Mouse (Mus musculus): ENCODE results near the gene Zbed6. TPM values are rescaled to one million over a fixed set of nuclear protein-coding genes. Genes with fewer than 3 reads are reported as not detected.
"Not testable (repeated sequence)": the region's sequence is repeated elsewhere in the genome, so short reads cannot be mapped to it uniquely, and the experiment has no call there.

Gene Zbed6
- not detected in 2 replicates for polyA plus RNA-seq (2012)

GRCm38 (mm10) chr1:133660466-133661202, at the start of gene Zbed6:
Gene Zbed6, minus strand, starts transcription at chr1:133660885.
- no peaks in the 10 kb centered on the region for H3K27me3 ChIP-seq (ENCODE audit: control insufficient read depth)
- peaks cover 40% of the 10 kb centered on the region for H3K4me1 ChIP-seq (ENCODE audit: control insufficient read depth)
- TF ChIP-seq GATA1 (IDR thresholded peaks at IDR 0.05; ENCODE audit: low read length) (no peak), TAL1 (IDR thresholded peaks at IDR 0.05; ENCODE audit: low read length) (no peak)
- H3K36me3 ChIP-seq (ENCODE audit: control insufficient read depth): peaks cover 43% of the 10 kb centered on the region
- peak within 1 kb of the TSS; percentile 91 for H3K4me3 ChIP-seq (replicated peaks)
- H3K9me3 ChIP-seq (ENCODE audit: control insufficient read depth, low read length): no peaks in the 10 kb centered on the region

DNA sequence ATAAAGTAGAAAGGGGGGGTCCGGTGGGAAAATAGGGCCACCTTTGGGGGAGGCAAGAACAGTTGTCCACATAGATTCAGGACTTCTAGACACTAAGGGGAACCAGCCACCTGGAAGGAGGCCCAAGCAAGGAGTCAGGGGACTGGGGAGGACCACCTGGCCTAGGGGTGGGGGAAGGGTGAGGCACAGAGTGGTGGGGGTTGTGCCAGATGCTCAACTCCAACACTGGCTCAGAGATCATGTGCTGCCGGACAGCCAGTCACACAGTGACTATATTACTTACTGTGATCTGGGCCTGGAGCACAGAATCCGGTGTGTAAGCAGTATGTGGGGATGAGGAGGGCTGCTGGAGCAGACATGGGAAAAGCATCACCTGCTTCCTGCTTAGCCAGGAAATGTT, 48.6 kb upstream of the Zbed6 start:
- Histone ChIP-seq H3K4me1 (ENCODE audit: control insufficient read depth) (peaks cover 12% of the 10 kb centered on the region), H3K4me3 (replicated peaks) (no peak overlapping the region), H3K36me3 (ENCODE audit: control insufficient read depth) (peaks cover 100% of the 10 kb centered on the region), H3K27me3 (ENCODE audit: control insufficient read depth) (no peaks in the 10 kb centered on the region), H3K9me3 (ENCODE audit: control insufficient read depth, low read length) (no peaks in the 10 kb centered on the region)
- TF ChIP-seq GATA1 (IDR thresholded peaks at IDR 0.05; ENCODE audit: low read length) (no peak), TAL1 (IDR thresholded peaks at IDR 0.05; ENCODE audit: low read length) (no peak)

DNA sequence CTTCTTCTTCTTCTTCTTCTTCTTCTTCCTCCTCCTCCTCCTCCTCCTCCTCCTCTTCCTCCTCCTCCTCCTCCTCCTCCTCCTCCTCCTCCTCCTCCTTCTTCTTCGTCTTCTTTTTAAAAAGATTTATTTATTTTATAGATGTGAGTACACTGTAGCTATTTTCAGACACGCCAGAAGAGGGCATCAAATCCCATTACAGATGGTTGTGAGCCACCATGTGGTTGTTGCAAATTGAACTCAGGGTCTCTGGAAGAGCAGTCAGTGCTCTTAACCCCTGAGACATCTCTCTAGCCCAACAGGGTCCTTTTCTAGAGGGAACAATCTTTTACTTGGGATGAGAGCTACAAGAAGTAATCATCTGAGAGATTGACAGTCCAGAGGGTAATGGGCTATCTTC, 41.1 kb upstream of the Zbed6 start:
- not testable (repeated sequence) for H3K4me1 ChIP-seq (ENCODE audit: control insufficient read depth); H3K4me3 ChIP-seq (replicated peaks); H3K9me3 ChIP-seq (ENCODE audit: control insufficient read depth, low read length); H3K27me3 ChIP-seq (ENCODE audit: control insufficient read depth)
- H3K36me3 ChIP-seq (ENCODE audit: control insufficient read depth): peaks cover 89% of the 10 kb centered on the region

- H3K4me1 ChIP-seq (ENCODE audit: control insufficient read depth): peaks cover 5% of the 10 kb centered on the region
These were observed 37.4 kb upstream of the Zbed6 start for GRCm38 (mm10) chr1:133697935-133698620.

GRCm38 (mm10) chr1:133695901-133696300, 35.2 kb upstream of the Zbed6 start:
- peaks cover 5% of the 10 kb centered on the region for H3K4me1 ChIP-seq (ENCODE audit: control insufficient read depth)
- TF ChIP-seq GATA1 (IDR thresholded peaks at IDR 0.05; ENCODE audit: low read length): no peak
- TF ChIP-seq TAL1 (IDR thresholded peaks at IDR 0.05; ENCODE audit: low read length): no peak
- H3K4me3 ChIP-seq (replicated peaks): no peak overlapping the region
- no peaks in the 10 kb centered on the region for H3K9me3 ChIP-seq (ENCODE audit: control insufficient read depth, low read length)
- no peaks in the 10 kb centered on the region for H3K27me3 ChIP-seq (ENCODE audit: control insufficient read depth)
- peaks cover 33% of the 10 kb centered on the region for H3K36me3 ChIP-seq (ENCODE audit: control insufficient read depth)

More at GRCm38 (mm10) chr1:133697935-133698620, 37.4 kb upstream of the Zbed6 start:
- no peaks in the 10 kb centered on the region for H3K27me3 ChIP-seq (ENCODE audit: control insufficient read depth)
- TF ChIP-seq GATA1 (IDR thresholded peaks at IDR 0.05; ENCODE audit: low read length) (no peak), TAL1 (IDR thresholded peaks at IDR 0.05; ENCODE audit: low read length) (no peak)
- peaks cover 52% of the 10 kb centered on the region for H3K36me3 ChIP-seq (ENCODE audit: control insufficient read depth)
- H3K9me3 ChIP-seq (ENCODE audit: control insufficient read depth, low read length): no peaks in the 10 kb centered on the region
- no peak overlapping the region for H3K4me3 ChIP-seq (replicated peaks)

- TF ChIP-seq GATA1 (IDR thresholded peaks at IDR 0.05; ENCODE audit: low read length) (no peak), TAL1 (IDR thresholded peaks at IDR 0.05; ENCODE audit: low read length) (no peak)
- no peaks in the 10 kb centered on the region for H3K9me3 ChIP-seq (ENCODE audit: control insufficient read depth, low read length)
- H3K4me1 ChIP-seq (ENCODE audit: control insufficient read depth): peaks cover 5% of the 10 kb centered on the region
- no peak overlapping the region for H3K4me3 ChIP-seq (replicated peaks)
- no peaks in the 10 kb centered on the region; the same call in 1 of the 2 replicates for H3K27me3 ChIP-seq (ENCODE audit: control insufficient read depth)
- H3K36me3 ChIP-seq (ENCODE audit: control insufficient read depth): peaks cover 23% of the 10 kb centered on the region
These were observed 34.2 kb upstream of the Zbed6 start for GRCm38 (mm10) chr1:133694876-133695275.

GRCm38 (mm10) chr1:133694301-133694700, 33.6 kb upstream of the Zbed6 start:
- H3K4me1 ChIP-seq (ENCODE audit: control insufficient read depth): peaks cover 5% of the 10 kb centered on the region
- no peaks in the 10 kb centered on the region for H3K9me3 ChIP-seq (ENCODE audit: control insufficient read depth, low read length)
- peaks cover 17% of the 10 kb centered on the region for H3K36me3 ChIP-seq (ENCODE audit: control insufficient read depth)
- H3K4me3 ChIP-seq (replicated peaks): no peak overlapping the region
- H3K27me3 ChIP-seq (ENCODE audit: control insufficient read depth): no peaks in the 10 kb centered on the region; the same call in 1 of the 2 replicates
- TF ChIP-seq TAL1 (IDR thresholded peaks at IDR 0.05; ENCODE audit: low read length) (no peak), GATA1 (IDR thresholded peaks at IDR 0.05; ENCODE audit: low read length) (no peak)

GRCm38 (mm10) chr1:133693536-133694114, 32.9 kb upstream of the Zbed6 start:
- TF ChIP-seq GATA1 (IDR thresholded peaks at IDR 0.05; ENCODE audit: low read length): no peak
- TF ChIP-seq TAL1 (IDR thresholded peaks at IDR 0.05; ENCODE audit: low read length): no peak
- H3K9me3 ChIP-seq (ENCODE audit: control insufficient read depth, low read length): no peaks in the 10 kb centered on the region
- peaks cover 5% of the 10 kb centered on the region for H3K4me1 ChIP-seq (ENCODE audit: control insufficient read depth)
- H3K4me3 ChIP-seq (replicated peaks): no peak overlapping the region
- H3K27me3 ChIP-seq (ENCODE audit: control insufficient read depth): no peaks in the 10 kb centered on the region; the same call in 1 of the 2 replicates
- peaks cover 10% of the 10 kb centered on the region for H3K36me3 ChIP-seq (ENCODE audit: control insufficient read depth)

GRCm38 (mm10) chr1:133692195-133692594, 31.5 kb upstream of the Zbed6 start:
- Histone ChIP-seq H3K4me3 (replicated peaks) (no peak overlapping the region), H3K36me3 (ENCODE audit: control insufficient read depth) (no peaks in the 10 kb centered on the region; the same call in 1 of the 2 replicates)

More at GRCm38 (mm10) chr1:133692195-133692594, 31.5 kb upstream of the Zbed6 start:
- Histone ChIP-seq H3K27me3 (ENCODE audit: control insufficient read depth) (no peaks in the 10 kb centered on the region; the same call in 1 of the 2 replicates), H3K4me1 (ENCODE audit: control insufficient read depth) (peaks cover 5% of the 10 kb centered on the region), H3K9me3 (ENCODE audit: control insufficient read depth, low read length) (no peaks in the 10 kb centered on the region)
- no peak for TF ChIP-seq TAL1 (IDR thresholded peaks at IDR 0.05; ENCODE audit: low read length)
- no peak for TF ChIP-seq GATA1 (IDR thresholded peaks at IDR 0.05; ENCODE audit: low read length)

Measured in erythroblast, embryonic 14.5 days (primary cell).